Mouse (Mus musculus): Measurements from ENCODE around the gene Rhno1. TPM values are rescaled to one million over a fixed set of nuclear protein-coding genes. Genes with fewer than 3 reads are reported as not detected.
A peak's percentile ranks its signal among the peaks of the same experiment; 100 is the strongest.

The Rhno1 gene
- 71.8 and 82.5 TPM in 2 replicates for polyA plus RNA-seq (2015; fragmentation: Nextera tagmentation; extraction: Ambion mirVana)

DNA sequence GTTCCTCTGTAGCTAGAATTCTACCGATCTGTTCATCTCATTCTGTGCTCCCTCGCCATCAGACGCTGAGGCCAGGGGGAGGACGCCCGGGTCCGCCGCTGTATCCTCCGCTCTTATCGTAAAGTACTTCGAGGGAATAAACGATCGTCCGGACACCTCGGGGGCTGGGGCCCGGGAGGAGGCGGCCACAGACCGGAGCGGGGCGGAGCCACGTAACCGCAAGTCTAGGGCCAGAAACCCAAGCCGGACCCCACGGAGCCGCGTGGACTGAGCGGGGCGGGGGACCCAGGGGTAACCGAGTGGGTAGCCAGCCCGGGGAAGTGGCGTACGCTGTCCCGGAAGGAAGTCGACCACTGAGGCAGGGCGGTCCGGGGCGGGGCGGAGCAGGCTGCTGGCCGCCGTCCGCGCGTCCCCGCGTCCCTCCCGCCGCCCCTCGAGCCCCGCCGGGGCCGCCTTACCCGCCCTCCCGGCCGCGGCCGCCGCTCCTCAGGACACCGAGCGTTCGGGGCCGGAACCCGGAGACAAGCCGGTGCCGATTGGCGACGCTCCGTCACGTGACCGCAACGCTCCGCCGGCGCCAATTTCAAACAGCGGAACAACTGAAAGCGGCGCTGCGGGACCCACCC is at the start of gene Rhno1, which contains the start of gene Foxm1:
Rhno1 (minus strand) TSS at position 531 of the 626 bp plus-strand sequence.
Foxm1 (plus strand) TSS at position 587 of the 626 bp plus-strand sequence.
- Histone ChIP-seq H3K36me3 (peaks cover 47% of the 10 kb centered on the region), H3K27ac (replicated peaks) (peak within 1 kb of the TSS; percentile 95), H3K4me1 (peaks cover 39% of the 10 kb centered on the region), H3K9ac (peak within 1 kb of the TSS; percentile 93), H3K4me3 (peak within 1 kb of the TSS; percentile 76), H3K9me3 (no peaks in the 10 kb centered on the region), H3K4me2 (peak within 1 kb of the TSS; percentile 83), H3K27me3 (replicated peaks) (no peaks in the 10 kb centered on the region)
- peak; percentile 90 for ATAC-seq (ENCODE audit: extremely low read depth, insufficient number of reproducible peaks, low FRiP score, low TSS enrichment)
- WGBS, result under 1% methylated on average over 56 of the region's 76 CpGs

DNA sequence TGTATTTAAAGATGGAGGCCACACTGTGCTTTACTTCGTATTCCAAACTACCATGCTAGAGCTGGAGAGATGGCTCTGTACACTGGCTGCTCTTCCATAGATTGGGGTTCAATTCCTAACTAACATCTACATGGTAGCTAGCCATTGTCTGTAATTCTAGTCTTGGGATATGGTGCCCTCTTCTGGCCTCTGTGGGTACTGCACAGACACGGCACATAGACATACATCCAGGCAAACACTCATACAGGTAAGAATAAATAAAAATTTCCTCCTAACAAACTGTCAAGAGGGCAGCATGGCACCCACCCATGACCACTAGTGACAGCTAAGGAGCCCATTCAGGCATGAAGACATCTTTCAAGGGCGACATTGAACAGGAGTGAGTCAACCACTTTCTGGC is 48.4 kb upstream of the Rhno1 start:
- H3K27ac ChIP-seq (replicated peaks), result no peak overlapping the region
- no peak overlapping the region for H3K4me3 ChIP-seq
- no peaks in the 10 kb centered on the region for H3K27me3 ChIP-seq (replicated peaks)
- H3K9me3 ChIP-seq, result no peaks in the 10 kb centered on the region
- no peak for ATAC-seq (ENCODE audit: extremely low read depth, insufficient number of reproducible peaks, low FRiP score, low TSS enrichment)
- H3K36me3 ChIP-seq, result peaks cover 82% of the 10 kb centered on the region
- H3K4me1 ChIP-seq, result no peaks in the 10 kb centered on the region
- no peak overlapping the region for H3K9ac ChIP-seq
- WGBS, result 16% methylated on average over 3 of the region's 3 CpGs
- H3K4me2 ChIP-seq, result no peak overlapping the region

DNA sequence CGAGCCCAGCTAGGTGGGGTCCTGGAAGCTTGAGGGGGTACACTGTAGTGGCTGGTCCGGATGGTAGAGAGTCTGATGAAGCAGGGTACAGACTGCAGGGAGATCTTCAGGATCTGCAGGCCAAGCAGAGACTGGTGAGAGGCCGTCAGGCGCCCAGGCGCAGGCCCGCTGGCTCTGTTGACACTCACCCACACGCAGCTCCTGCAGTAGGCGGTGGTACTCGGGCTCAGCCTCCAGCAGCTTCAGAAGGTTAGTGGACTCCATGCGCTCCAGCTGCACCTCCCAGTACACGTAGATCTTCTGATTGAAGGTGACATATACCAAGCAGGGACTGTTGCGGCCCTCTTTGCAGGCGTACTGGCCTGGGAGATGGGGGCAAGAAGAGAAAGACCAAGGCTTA is 47.6 kb upstream of the Rhno1 start:
- no peak overlapping the region for H3K4me3 ChIP-seq
- H3K9me3 ChIP-seq, result no peaks in the 10 kb centered on the region
- H3K9ac ChIP-seq, result no peak overlapping the region
- no peak overlapping the region for H3K4me2 ChIP-seq
- H3K4me1 ChIP-seq, result no peaks in the 10 kb centered on the region
- peaks cover 81% of the 10 kb centered on the region for H3K36me3 ChIP-seq
- no peak for ATAC-seq (ENCODE audit: extremely low read depth, insufficient number of reproducible peaks, low FRiP score, low TSS enrichment)
- no peaks in the 10 kb centered on the region for H3K27me3 ChIP-seq (replicated peaks)
- WGBS, result 93% methylated on average over 13 of the region's 13 CpGs
- no peak overlapping the region for H3K27ac ChIP-seq (replicated peaks)

DNA sequence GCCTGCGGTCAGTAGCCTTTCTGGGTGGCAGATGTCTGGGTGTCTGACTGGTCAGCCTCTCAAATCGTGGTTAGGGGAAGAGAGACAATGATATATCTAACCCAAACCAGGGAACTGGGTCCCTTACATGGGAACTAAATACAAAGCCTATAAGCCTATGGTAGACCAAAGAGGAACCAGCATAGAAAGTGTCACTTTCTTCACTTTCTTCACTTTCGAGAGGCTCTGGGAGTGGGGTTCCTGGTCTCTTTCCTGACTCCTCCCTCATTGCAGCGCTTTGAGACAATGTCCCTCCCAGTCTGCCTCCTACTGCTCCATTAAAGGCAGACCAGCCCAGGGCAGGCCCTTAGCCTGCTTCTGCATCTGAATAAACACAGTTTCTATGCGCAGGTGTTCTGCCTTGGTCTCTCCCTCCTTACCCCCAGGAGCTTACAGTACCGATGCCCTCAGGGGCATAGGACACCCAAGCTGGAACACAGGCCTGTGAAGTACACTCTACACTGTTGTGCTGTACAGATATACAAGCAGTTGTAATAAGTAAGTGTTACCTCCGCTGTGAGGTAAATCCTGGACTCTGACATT is 45.9 kb upstream of the Rhno1 start:
- no peak for ATAC-seq (ENCODE audit: extremely low read depth, insufficient number of reproducible peaks, low FRiP score, low TSS enrichment)
- Histone ChIP-seq H3K4me2 (no peak overlapping the region), H3K4me1 (peaks cover 5% of the 10 kb centered on the region; the same call in 1 of the 2 replicates), H3K9me3 (no peaks in the 10 kb centered on the region), H3K9ac (no peak overlapping the region), H3K27ac (replicated peaks) (no peak overlapping the region), H3K27me3 (replicated peaks) (no peaks in the 10 kb centered on the region), H3K36me3 (peaks cover 76% of the 10 kb centered on the region), H3K4me3 (no peak overlapping the region)
- 80% methylated on average over 7 of the region's 7 CpGs for WGBS

DNA sequence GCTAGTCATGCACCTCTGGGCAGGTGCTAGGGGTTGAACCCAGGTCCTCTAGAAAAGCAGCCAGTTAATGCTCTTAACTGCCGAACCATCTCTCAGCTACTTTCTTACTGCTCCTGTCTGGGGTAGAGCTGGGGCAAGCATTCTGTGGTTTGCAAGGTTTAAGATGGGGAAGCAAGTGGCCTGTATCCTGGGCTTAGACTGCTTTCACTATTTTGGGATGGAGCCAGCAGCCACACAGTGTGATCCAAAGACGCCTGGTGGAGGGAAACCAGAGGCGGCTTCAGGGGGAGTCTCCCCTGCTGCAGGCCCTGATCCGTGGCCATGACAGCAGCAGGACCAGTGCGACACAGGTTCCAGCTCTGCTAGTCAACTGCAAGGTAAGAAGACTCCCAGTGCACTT is 42.0 kb upstream of the Rhno1 start:
- WGBS, result 43% methylated on average over 5 of the region's 5 CpGs
- no peak overlapping the region for H3K9ac ChIP-seq
- ATAC-seq (ENCODE audit: extremely low read depth, insufficient number of reproducible peaks, low FRiP score, low TSS enrichment), result no peak
- H3K9me3 ChIP-seq, result no peaks in the 10 kb centered on the region
- H3K4me1 ChIP-seq, result peaks cover 15% of the 10 kb centered on the region
- peaks cover 40% of the 10 kb centered on the region for H3K36me3 ChIP-seq
- no peak overlapping the region for H3K4me3 ChIP-seq
- H3K27ac ChIP-seq (replicated peaks), result no peak overlapping the region; the same call in 1 of the 2 replicates
- H3K27me3 ChIP-seq (replicated peaks), result no peaks in the 10 kb centered on the region
- no peak overlapping the region for H3K4me2 ChIP-seq

DNA sequence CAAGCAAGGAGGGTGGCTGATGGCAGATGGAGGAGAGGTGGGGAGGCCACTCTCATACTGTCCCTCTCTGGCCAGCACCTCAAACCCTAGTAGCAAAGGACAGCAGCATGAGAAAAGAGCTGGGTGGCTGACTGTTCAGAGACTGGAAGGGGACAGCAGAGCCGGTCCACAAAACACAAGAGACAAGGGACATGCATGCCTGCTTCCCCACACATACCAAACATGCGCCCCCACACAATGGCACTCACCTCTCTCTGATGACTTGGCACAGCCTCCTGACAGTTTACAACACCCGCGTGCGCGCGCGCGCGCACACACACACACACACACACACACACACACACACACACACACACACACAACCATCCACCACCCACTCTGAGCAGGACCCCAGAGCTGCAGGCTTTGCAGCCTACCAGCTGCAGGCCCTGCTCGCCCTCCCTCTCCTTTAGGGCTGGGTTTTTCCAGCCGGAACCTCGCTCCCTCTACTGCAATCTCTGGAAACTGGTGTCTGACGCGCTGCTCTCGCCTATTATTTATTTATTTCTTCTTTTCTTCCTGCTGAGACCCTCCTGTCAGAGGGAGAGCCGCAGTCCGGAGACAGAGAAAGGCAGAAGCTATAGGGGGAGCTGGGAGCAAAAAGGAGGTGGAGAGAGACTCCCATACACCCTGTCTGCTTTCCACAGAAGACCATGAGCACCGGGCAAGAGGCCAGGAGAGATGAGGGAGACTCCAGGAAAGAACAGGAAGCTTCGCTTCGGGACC is 36.9 kb upstream of the Rhno1 start:
- Histone ChIP-seq H3K27me3 (replicated peaks) (no peaks in the 10 kb centered on the region), H3K4me2 (peak overlapping the region; percentile 64), H3K4me1 (peaks cover 18% of the 10 kb centered on the region), H3K4me3 (peak overlapping the region; percentile 37), H3K27ac (replicated peaks) (peak overlapping the region; percentile 38; the same call in 1 of the 2 replicates), H3K36me3 (no peaks in the 10 kb centered on the region), H3K9me3 (no peaks in the 10 kb centered on the region), H3K9ac (peak overlapping the region; percentile 69)
- ATAC-seq (ENCODE audit: extremely low read depth, insufficient number of reproducible peaks, low FRiP score, low TSS enrichment), result no peak
- whole genome bisulfite sequencing, result 33% methylated on average over 21 of the region's 21 CpGs

DNA sequence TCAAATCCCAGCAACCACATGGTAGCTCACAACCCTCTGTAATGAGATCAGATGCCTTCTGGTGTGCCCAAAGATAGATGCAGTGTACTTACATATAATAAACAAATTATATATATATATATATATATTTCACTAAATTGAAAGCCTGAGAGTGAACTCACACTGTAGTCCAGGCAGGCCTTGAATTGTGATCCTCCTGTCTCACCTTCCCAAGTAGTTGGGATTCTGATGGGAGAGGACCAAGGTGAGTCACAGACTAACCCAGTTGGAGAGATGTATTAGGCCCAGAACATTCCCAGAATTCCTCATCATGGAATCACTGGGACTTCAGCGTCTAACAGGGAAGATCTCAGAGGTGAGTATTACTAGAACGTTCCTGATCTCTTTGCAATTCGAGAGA is 36.3 kb upstream of the Rhno1 start, which contains the start of gene Nrip2:
Nrip2 (plus strand) TSS at position 301 of the 400 bp plus-strand sequence.
- Histone ChIP-seq H3K4me3 (peak within 1 kb of the TSS; percentile 37), H3K27me3 (replicated peaks) (no peaks in the 10 kb centered on the region), H3K9me3 (no peaks in the 10 kb centered on the region), H3K27ac (replicated peaks) (peak within 1 kb of the TSS; percentile 38; the same call in 1 of the 2 replicates), H3K4me1 (peaks cover 15% of the 10 kb centered on the region), H3K9ac (peak within 1 kb of the TSS; percentile 69), H3K36me3 (no peaks in the 10 kb centered on the region), H3K4me2 (peak within 1 kb of the TSS; percentile 64)
- no peak for ATAC-seq (ENCODE audit: extremely low read depth, insufficient number of reproducible peaks, low FRiP score, low TSS enrichment)
- WGBS, result 60% methylated on average over 3 of the region's 3 CpGs

DNA sequence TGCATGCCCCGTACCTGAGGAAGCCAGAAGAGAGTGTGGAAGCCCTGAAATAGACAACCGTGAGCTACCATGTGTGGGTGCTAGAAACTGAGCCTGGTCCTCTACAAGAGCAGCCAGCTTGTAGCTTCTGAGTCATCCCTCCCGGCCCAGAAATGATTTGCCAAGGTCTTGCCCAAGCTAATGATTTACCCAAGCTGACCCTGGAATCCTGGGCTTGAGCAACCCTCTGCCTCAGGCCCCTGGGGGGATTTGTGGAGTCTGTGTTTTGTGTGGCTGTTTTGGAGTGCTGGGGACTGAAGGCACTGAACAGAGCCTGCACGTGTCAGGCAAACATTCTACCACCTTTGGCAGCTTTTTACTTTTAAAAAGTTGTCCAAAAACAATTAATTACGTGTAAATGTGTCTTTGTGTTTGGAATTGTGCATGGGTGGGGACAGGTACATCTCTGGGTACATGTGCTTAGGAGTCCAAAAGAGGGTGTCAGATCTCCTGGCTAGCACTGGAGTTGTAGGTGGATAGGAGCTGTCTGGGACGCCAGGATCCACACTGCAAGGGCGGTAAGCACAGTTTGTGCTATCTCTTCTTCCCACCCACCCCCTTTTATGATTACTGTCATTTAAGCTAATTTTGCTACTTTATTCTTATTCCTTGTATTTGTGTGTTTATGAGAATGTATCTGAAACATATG is 35.0 kb upstream of the Rhno1 start:
- H3K4me1 ChIP-seq, result peaks cover 15% of the 10 kb centered on the region
- no peaks in the 10 kb centered on the region for H3K9me3 ChIP-seq
- H3K27me3 ChIP-seq (replicated peaks), result no peaks in the 10 kb centered on the region
- no peak overlapping the region for H3K4me3 ChIP-seq
- H3K36me3 ChIP-seq, result no peaks in the 10 kb centered on the region
- ATAC-seq (ENCODE audit: extremely low read depth, insufficient number of reproducible peaks, low FRiP score, low TSS enrichment), result no peak
- H3K9ac ChIP-seq, result no peak overlapping the region
- H3K27ac ChIP-seq (replicated peaks), result no peak overlapping the region
- 71% methylated on average over 7 of the region's 7 CpGs for WGBS
- no peak overlapping the region for H3K4me2 ChIP-seq

DNA sequence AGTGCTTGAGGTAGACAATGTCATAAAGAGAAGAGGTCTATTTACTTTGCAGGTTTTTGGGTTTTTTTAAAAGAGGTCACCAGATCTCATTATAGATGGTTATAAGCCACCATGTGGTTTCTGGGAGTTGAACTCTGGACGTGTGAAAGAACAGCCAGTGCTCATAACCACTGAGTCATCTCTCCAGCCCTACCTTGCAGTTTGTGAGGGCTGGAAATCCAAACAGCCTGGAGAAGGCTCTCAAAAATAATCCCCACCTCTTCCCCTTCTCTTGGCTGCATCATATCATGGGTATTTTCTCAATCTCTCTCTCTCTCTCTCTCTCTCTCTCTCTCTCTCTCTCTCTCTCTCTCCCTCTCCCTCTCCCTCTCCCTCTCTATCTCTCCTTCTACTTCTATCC is 28.0 kb upstream of the Rhno1 start:
- ATAC-seq (ENCODE audit: extremely low read depth, insufficient number of reproducible peaks, low FRiP score, low TSS enrichment), result no peak
- no peaks in the 10 kb centered on the region for H3K9me3 ChIP-seq
- H3K4me3 ChIP-seq, result no peak overlapping the region
- 43% methylated on average over 1 of the region's 1 CpGs for WGBS
- H3K4me1 ChIP-seq, result no peaks in the 10 kb centered on the region
- H3K9ac ChIP-seq, result no peak overlapping the region
- no peaks in the 10 kb centered on the region for H3K36me3 ChIP-seq
- no peak overlapping the region for H3K27ac ChIP-seq (replicated peaks)
- no peak overlapping the region for H3K4me2 ChIP-seq
- H3K27me3 ChIP-seq (replicated peaks), result no peaks in the 10 kb centered on the region

DNA sequence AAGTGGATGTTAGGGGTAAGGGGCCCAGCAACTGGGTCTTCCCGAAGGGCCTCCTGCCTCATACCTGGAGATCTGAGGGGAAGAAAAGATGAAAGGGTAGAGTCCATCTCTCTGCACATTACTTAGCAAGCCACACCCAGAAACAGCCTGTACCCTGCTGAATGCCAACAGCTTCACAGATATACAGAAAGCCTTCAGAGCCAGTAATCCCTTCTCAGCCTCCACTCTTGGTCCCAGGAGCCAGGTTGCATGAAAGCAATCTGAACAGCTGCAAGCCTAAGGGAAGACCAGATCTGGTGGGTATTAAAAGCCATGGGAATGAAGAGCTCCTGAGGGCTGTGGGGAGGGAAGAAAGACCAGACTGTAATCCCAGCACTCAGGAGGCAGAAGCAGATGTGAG is 26.5 kb upstream of the Rhno1 start:
- Histone ChIP-seq H3K4me1 (no peaks in the 10 kb centered on the region), H3K4me3 (no peak overlapping the region), H3K9me3 (no peaks in the 10 kb centered on the region), H3K9ac (no peak overlapping the region), H3K27ac (replicated peaks) (no peak overlapping the region), H3K4me2 (no peak overlapping the region), H3K27me3 (replicated peaks) (no peaks in the 10 kb centered on the region), H3K36me3 (no peaks in the 10 kb centered on the region)
- no peak for ATAC-seq (ENCODE audit: extremely low read depth, insufficient number of reproducible peaks, low FRiP score, low TSS enrichment)
- 82% methylated on average over 1 of the region's 1 CpGs for WGBS

DNA sequence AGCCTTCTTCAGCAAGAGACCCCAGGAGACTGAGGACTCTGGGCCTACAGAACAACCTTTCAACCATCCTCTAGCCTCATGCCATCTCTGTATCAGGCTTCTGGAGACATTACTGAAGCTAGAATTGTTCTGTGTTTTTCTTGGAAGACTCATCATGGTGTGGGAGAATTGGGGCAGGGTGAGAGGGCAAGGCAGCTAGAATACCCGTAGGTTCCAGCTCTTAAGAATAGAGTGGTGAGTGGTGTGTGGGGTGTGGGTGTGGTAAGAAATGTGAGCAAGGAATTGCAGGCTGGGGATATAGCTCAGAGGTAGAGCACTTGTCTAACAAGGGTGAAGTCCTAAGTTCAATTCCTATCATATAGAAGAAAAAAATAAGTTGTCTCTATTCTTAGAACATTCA is 22.3 kb upstream of the Rhno1 start:
- no peaks in the 10 kb centered on the region for H3K4me1 ChIP-seq
- H3K9ac ChIP-seq, result no peak overlapping the region
- H3K4me2 ChIP-seq, result no peak overlapping the region
- no peaks in the 10 kb centered on the region for H3K9me3 ChIP-seq
- WGBS, result 70% methylated on average over 1 of the region's 1 CpGs
- H3K4me3 ChIP-seq, result no peak overlapping the region
- no peaks in the 10 kb centered on the region for H3K27me3 ChIP-seq (replicated peaks)
- H3K36me3 ChIP-seq, result no peaks in the 10 kb centered on the region
- H3K27ac ChIP-seq (replicated peaks), result no peak overlapping the region
- ATAC-seq (ENCODE audit: extremely low read depth, insufficient number of reproducible peaks, low FRiP score, low TSS enrichment), result no peak
